Mouse (Mus musculus) liver (tissue): Measurements from ENCODE around the gene Atp2a2.
"Not testable (repeated sequence)": the region's sequence is repeated elsewhere in the genome, so short reads cannot be mapped to it uniquely, and the experiment has no call there.

ENCODE experiments used
- DNase-seq: peaks from one replicate; pipeline ENCODE4 v3.0.0-alpha.2; 2020; ENCODE audit warnings: mixed read lengths

The Atp2a2 gene

DNA sequence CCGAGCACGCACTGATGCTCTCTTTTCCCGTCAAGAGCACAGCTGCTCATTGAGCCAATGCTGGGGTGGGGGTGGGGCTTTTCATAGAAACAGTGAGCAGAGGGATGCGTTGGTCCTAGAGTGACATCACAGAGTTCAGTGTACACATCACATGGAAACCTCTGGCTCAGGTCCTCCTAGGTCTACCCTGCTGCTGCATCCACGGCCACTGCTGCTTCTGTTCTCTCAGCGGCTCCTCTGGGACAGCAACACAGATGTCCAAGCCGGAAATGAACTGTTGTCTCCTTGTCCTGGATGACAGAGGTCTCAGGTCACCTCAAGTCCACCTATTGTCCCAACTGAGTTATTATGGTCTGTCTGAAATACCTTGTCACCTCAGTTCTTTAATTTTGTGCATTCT, 52.1 kb downstream of the Atp2a2 start:
- no peak for DNase-seq

DNA sequence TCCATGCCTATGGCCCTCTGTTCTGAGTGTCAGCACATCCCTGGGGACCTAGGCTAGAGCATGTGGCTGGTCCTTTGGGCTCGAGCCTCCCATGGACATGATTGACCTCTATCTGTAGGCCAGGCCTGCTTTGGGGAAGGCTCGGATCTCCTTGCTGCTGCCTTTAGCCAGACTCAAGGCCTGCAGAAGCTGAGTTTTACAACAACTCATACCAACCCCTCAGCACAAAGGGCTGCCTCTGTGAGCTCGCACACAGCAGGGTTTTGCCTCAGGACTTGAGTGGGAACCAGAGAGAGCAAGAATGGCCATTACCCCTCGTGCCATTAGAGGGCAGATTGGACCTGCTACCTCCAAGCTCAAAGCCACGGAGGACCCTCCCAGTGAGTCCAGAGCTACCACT, 53.2 kb downstream of the Atp2a2 start:
- DNase-seq, result no peak

DNA sequence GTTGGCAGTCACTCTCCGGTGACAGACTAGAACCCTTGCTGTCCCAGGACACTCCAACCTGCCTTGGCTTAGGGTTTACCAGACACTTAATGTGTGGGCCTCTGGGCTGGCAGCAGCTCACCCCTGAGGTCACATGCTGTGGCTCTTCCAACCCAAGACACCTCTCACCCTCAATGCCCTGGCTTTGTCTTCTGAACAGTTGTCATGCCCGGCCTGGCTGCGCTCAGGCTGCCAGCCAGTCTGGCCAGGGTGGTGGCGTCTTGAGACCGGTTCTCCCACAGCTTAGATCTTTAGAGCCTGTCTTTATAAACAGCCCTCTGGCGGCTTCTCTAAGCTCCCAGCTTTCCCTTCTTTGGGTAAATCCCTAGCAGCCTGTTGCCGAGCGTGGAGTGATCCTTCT, 54.2 kb downstream of the Atp2a2 start:
- no peak for DNase-seq

DNA sequence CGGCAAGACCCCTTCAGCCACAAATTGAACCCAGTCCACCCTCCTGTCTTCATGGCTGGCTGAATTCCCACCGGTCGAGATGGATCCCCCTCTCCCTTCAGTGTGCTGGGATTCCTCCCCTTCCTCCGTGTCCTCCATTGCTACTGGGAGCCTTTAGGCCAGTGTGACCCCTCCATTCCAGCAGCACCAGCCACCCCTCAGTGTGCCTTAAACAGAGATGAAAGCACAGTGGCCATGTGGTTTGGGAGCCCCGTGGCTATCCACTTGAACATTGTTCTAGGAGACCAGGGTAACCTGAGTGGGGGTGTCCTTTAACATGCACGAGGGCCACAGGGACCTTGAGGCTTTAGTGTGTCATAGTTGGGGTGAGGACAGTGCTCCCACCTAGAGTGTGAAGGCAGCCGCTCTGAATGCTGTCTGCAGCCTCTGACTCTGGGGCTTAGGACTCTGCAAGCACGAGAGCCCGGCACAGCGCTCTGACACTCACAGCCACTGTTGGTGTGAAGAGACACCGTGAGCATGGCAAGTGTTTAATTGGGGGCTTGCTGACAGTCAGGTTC, 56.9 kb downstream of the Atp2a2 start:
- DNase-seq, result no peak

DNA sequence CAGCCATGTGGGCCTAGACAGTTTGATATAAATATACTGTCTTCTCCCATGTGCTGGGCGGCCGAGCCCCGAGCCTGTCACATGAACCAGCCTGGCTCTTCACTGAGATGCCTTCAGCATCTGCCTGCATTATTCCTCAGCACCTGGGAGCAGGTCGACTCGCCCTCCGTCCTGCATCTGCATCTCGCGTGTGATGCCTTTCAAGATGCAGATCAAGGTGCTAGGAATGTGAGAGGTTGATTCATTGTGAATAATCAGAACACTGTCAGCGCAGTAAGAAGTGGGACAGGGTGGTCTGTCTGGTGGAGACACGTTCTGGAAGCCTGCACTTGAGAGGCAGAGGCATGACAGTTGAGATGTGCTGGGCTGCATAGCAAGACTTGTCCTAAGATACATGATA, 57.5 kb downstream of the Atp2a2 start:
- no peak for DNase-seq

DNA sequence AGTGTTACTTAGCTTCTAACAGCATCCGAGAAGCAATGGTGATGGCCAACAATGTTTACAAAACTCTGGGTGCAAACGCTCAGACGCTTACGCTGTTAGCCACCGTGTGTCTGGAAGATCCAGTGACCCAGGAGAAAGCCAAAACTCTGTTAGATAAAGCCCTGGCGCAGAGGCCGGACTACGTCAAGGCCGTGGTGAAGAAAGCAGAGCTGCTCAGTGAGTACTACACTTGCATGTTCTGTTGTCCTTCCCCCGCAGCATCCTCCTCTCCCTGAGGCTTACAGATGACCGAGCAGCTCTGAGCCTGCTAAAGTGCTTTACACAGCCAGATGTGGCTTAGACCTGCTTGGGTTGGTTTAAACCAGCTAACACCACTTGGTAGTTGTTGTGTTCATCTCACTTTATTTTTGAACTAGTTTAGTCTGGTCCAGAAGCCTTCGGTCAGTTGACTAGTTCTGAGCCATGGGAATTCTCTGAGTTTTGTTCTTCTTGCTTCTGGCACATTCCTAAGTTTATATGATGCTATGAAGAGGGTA, 61.9 kb downstream of the Atp2a2 start:
- DNase-seq, result no peak

DNA sequence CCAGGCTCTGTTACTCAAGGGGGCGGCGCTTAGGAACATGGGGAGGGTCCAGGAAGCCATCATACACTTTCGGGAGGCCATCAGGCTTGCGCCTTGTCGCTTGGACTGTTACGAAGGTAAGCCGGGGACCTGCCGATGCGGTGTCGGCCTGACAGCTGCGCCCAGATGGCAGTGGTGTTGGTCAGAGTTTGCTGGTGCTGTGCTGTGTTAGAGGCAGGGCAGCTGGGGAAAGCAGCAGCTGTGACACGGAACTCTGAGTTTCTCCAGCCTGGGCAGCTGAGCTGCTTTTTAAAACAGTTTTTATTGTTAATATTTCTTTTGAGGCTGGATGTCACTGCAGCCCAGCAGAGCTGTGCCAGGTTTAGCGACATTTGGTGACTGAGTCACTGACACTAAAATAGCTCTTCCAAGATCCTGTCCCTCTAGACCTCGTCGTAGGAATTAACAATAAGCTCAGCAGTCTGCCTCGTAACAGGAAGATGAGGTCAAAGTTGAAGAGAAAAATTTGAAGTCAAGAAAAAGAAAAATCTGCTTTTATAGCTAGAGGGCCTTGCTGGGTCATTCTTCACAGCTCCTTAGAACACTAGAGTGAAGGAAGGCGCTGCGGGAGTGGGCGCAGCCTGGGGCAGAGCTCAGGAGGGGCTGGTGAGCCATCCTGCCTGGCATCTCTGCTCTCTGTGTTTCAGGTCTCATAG, 62.5 kb downstream of the Atp2a2 start:
- DNase-seq, result no peak

DNA sequence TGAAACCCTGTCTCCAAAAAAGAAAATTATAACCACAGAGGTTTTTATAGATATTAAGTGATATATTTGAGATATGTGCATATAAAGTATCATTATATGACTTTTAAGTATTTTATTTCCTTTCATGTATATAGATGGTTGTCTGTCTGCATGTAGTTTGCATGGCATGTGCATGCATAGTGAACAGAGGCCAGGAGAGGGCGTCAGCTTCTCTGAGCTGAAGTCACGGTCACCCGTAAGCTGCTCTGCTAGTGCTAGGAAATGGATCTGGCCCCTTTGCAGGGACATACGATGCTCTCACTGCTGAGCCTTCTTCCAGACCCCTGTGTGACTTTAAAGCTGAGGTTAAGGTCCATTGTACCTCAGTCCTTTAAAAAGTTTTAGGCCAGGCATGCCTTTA, 67.5 kb downstream of the Atp2a2 start:
- DNase-seq, result no peak

DNA sequence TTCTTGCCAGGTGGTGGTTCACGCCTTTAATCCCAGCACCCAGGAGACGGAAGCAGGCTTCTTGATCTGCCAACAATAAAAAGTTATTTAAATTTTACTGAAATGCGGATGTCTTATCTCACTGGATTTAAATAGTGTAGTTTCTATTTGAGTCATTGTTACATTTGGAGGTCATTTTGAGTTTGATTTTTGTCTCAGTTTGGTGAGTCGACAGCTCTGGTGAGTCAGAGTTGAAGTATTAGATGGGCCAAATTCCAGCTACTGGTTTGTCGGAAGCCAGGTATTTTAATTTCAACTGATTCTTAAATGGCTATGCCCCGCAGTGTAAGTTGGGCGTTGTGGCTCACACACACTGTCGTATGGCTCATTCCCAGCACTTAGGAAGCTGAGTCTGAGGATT, 70.8 kb downstream of the Atp2a2 start:
- DNase-seq, result no peak

DNA sequence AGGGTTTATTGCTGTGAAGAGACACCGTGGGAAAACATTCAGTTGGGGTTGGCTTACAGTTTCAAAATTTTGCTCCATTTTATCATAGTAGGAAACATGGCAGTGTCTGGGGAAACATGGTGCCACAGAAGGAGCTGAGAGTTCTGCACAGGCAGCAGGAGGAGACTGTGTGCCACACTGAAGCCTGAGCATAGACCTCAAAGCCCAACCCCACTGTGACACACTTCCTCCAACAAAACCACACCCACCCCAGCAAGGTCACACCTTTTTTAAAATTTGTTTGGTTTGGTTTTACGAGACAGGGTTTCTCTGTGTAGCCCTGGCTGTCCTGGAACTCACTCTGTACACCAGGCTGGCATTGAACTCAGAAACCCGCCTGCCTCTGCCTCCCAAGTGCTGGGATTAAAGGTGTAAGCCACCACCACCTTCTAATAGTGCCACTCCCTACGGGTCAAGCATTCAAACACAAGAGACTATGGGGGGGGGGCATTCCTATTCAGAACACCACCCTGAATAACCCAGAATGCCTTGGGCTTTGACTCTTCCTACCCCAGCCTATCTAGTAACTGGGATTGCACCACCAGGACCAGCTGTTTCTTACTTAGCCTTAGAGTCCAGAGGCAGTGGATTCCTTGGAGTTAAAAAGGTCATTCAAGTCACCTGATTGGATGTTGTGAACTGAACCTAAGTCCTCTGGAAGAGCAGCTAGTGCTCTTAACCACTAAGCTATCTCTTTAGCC, 71.8 kb downstream of the Atp2a2 start:
- no peak for DNase-seq

DNA sequence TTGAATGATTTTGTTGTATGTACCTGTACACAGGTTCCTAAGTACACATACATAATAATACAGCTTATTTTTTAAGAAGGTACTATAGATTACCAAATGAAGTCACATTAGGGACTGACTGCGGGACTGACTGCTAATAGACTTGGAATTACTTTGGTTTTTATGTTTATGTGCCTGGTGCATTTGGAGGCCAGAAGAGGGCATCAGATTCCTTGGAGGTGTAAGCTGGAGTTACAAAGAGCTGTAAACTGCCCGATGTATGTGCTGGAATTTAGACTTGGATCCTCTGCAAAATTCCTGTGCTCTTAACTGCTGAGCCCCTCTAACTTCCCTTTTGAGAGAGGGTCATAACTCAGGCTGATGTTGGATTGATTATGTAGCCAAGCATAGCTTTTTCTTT, 76.5 kb downstream of the Atp2a2 start:
- no peak for DNase-seq

DNA sequence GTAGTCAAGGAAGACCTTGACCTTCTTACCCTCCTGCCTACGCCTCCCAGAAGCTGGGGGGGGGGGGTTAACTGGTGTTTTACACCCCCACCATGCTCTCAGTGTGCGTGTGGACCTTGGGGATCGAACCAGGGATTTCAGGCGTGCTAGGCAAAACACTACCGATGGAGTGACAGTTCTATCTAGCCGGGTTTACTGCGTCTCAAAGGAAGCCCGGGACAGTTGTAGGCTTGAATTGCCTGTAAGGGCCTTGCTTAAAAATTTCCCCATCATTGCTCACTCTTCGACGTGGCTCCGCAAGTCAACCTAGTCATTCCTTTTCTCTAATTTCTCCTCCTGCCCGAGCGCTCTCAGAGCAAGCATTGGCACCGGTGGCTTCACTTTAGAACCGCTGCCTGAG, 78.9 kb downstream of the Atp2a2 start:
- DNase-seq, result peak; percentile 13

DNA sequence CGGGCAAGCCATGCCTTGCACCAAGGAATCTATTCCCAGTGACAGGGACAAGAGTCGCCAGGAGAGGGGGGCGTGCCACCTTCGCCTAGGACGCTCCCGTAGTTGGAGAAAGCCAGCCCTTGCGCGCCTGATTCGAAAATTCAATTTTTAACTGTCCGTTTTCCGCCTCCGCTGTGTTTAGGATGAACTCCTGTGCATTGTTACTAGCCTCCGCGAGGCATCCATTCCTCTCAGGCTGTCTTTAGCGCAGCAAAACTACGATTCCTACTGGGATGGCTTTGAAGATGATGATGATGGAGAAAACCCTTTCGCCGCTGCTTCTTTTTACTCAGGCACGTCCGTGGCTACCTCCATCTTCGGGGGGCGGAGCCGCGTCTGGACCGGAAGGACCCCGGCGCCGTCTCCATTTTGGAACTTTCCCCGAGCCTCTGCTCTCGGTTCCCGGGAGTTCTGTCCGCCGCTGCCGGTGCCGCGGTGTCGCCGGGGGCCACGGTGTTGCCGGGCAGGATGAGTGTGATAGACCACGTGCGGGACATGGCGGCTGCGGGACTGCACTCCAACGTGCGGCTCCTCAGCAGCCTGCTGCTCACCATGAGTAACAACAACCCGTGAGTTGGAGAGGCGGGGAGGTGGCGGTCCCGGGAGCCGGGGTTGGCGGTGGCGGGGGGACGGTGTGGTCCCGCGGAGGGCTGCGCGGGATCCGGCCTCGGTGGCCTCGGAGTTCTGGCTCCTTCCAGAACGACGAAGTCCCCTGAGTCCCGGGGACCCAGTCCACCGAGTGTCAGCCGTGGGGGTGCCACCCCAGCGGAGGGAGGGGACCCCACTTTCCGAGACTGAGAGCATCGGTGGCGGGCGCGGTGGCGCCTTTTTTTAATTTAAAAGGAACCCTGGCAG, 79.7 kb downstream of the Atp2a2 start:
- DNase-seq, result peak; percentile 88

DNA sequence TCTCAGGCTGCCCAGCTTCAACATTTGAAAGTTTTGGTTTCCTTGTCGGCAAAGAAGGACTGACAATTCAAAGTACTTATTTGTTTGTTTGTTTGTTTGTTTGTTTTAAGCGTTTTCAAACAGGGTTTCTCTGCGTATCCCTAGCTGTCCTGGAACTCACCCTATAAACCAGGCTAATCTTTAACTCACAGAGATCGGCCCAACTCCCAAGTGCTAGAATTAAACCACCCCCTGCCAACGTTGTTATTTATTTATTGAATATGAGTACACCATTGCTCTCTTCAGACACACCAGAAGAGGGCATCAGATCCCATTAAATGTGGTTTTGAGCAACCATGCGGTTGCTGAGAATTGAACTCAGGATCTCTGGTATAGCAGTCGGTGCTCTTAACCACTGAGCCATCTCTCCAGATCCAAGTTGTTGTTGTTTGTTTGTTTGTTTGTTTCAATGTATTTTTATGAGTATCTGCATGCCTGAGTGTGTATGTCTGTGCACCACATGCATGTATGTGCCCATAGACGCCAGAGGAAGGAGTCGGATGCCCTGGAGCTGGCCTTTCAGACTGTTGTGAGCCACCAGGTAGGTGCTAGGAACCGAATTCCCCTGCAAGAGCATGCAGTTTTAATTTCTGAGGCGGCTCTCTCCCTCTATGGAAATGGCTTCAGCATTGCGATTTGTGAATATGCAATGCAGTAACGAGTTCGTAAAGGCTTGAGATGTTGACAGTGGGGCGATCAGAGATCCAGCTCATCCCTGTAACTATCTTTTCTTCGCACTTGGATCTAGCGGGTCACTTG, 80.6 kb downstream of the Atp2a2 start, which contains the start of gene Anapc7:
Anapc7 (plus strand) TSS at position 423 of the 798 bp plus-strand sequence.
- no peak for DNase-seq

DNA sequence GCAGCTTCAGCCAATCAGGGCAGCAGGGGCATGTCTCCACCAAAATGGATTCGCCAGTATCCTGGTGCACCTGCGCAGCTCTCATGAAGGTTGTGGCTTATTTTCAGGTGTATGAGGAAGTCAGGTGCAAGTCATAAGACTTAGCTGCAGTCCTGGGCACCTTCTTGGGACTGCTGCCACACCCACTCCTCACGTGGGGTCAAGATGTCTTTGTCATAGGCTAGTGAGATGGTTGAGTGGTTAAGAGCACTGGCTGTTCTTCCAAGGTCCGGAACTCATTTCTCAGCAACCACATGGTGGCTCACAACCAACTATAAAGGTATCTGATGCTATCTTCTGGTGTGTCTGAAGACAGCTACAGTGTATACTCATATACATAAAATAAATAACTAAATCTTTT, 81.3 kb downstream of the Atp2a2 start:
- DNase-seq, result not testable (repeated sequence)

DNA sequence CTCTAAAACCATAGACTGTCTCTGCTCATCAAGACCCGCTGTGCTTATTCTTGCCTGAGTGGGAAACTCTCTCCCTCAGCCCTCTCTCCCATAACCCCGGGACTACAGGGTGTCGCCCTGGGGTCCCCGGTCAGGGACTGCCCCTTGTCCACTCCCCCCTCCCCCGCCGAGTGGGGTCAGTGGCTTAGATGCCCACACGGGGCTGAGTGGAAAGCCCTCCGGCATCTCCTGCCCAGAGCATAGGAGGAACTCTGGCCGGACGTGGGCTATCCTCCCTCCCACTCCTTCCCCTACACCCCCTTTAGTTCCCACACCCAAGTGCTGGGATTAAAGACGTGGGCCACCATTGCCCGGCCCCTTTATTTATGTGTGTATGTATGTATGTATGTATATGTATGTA, 86.6 kb downstream of the Atp2a2 start:
- no peak for DNase-seq

DNA sequence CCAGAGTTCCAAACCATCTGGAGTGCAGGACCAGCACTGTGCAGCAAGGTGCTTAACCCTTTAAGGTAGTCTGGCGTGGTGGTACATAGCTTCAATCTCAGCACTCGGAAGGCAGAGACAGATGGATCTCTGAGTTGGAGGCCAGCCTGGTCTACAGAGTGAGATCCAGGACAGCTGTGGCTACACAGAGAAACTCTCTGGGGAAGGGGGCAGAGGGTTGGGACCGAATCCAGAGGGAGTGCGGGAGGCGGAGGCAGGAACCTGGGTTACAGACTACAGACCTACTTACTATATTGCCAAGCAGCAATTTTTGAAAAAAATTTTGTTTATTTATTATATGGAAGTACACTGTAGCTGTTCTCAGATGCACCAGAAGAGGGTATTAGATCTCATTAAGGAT, 87.7 kb downstream of the Atp2a2 start:
- DNase-seq, result no peak

DNA sequence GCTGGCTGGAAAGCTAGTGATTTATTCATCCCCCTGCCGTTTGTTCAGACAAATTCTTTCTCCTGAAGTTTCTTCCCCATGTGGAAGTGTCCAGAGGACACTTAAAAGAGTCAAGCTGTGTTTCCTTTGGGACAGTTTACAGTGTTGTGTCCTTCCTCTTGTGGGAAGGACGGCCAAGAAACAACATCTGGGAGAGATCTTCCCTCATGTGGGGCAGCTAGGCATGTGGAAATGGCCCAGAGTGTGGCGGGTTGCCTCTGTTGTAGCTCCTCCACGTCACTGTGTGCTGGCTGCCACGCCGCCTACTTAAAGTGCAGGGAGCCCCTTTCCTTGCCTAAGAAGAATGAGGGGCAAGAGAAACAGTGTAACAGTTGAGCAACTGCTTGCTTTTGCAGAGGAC, 89.2 kb downstream of the Atp2a2 start:
- DNase-seq, result no peak

DNA sequence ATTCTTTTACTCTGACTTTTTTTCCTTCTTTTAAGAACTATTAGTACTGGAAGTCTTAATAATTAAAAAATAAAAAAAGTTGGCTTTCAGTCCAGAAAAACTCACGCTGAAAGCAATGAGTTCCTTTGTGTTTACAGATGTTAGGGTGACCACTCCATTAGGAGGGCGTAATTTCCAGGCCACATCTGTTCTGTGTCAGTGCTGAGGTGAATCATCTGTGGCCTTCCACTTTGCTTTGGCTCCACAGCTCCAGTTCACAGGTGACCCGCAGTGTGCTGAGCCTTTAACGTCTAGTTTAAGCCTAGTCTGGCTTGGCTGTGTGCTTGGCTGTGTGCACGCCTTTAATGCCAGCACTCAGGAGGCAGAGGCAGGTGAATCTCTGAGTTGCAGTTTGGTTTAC, 90.1 kb downstream of the Atp2a2 start:
- no peak for DNase-seq

DNA sequence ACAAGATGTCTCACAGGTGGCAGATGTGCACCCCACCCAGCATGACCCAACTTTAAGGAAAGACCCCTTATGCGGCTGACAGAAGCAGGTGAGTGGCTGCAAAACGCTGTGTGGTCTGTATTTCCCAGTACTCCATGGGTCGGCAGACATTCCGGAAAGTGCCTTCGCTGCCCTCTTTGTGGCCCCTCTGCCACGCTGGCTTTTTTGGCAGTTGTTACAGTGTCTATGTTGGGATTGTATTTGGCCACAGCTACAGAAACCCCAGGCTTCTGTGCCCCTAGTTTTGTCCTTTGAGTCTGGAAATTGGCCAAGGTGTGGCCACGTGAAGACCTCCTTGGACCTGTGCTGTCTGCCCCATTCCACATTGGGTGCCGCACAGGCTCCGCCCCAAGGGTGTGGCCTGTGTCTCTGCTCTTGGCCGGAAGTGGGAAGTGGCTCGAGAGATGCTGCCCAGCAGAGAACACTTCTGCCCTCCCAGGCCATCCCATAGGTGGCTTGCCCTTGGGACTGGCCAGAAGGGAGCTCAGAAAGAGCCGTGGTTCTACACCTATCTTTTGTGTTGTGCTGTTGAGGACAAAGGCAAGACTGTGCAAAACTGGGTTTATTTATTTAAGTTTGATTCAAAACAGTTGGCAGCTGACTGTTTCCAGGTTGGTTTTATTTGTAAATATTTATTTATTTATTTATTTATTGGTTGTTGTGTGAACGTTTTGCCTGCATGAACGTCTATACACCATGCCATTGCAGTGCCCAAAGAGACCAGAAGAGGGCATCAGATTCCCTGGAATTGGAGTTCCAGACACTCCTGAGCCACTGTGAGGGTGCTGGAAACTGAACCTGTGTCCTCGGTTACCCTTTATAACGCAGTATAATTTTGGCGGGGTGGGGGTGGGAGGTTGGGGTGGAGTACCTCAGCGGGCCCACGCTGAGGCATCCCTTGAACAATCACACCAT, 92.1 kb downstream of the Atp2a2 start:
- peak; percentile 18 for DNase-seq

DNA sequence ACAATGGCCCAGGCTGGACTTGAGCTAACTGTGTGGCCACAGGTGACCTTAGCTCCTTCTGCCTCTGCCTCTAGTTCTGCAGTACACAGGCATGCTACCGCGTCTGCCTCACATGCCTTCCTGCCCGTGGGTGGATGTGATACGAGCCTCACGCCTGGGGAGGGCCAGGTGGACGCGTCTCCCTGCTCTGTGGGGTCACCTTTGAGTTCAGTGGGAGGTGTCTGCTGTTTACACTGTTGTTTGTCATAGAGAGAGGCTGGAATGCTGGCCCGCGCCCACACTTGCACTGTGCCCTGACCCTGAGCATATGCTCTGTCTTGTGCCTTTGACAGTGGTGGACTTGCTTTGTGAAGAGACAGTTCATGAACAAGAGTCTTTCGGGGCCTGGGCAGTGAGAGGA, 96.5 kb downstream of the Atp2a2 start:
- DNase-seq, result no peak
